Mouse (Mus musculus): Measurements from ENCODE around the gene Zfp62. TPM values are rescaled to one million over a fixed set of nuclear protein-coding genes. Genes with fewer than 3 reads are reported as not detected.

The Zfp62 gene
- 11.0 and 11.7 TPM in 2 replicates for polyA plus RNA-seq (2021; fragmentation: Nextera tagmentation)
- long read RNA-seq, experiment 1, full-length matches to known transcripts = 6 of 21 reads
- long read RNA-seq, experiment 1, partial matches to known transcripts = 1 of 21 reads
- long read RNA-seq, experiment 1, other reads (novel, unspliced or antisense) = 14 of 21 reads
- long read RNA-seq, experiment 2, full-length matches to known transcripts = 55 of 79 reads
- long read RNA-seq, experiment 2, partial matches to known transcripts = 4 of 79 reads
- long read RNA-seq, experiment 2, other reads (novel, unspliced or antisense) = 20 of 79 reads

DNA sequence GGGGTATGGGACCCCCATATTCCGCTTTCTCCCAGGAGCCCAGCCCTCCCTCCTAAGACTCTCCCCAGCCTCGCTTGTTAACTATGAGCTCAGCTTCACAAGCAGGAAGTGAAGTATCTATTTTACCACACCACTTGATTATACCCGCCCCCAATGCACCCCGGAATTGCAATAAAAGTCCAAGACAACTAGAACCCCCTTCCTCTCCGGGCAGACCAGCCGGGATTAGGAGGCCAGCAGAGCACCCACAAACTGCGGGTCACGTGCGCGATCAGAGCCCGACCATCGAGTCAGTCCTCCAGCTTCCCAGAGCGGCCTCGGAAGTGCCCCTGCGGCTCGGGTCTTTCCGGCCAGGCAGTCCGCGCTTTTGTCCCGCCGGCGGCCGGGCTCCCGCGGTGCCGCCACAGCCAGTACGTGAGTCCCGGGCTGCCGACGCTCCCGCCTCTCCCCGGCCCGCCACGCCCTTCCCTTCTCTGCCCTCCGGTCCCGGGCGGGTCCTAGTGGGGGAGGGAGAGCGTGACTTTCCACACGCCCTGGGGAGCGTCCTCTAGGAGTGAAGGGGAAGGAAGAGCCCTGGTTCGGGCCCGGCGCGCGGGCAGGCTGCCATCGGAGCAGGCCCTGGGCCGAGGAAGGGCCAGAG lies at the start of gene Zfp62:
Gene Zfp62, plus strand, starts transcription at position 164 of the 640 bp plus-strand sequence.

GRCm38 (mm10) chr11:49154077-49154476 lies 49.0 kb upstream of the Zfp62 start, which contains the start of gene Olfr1394:
Gene Olfr1394, plus strand, starts transcription at chr11:49154377.

GRCm38 (mm10) chr11:49186955-49187488 lies 16.1 kb upstream of the Zfp62 start, which contains the start of gene Btnl9:
Gene Btnl9, minus strand, starts transcription at chr11:49187159.

DNA sequence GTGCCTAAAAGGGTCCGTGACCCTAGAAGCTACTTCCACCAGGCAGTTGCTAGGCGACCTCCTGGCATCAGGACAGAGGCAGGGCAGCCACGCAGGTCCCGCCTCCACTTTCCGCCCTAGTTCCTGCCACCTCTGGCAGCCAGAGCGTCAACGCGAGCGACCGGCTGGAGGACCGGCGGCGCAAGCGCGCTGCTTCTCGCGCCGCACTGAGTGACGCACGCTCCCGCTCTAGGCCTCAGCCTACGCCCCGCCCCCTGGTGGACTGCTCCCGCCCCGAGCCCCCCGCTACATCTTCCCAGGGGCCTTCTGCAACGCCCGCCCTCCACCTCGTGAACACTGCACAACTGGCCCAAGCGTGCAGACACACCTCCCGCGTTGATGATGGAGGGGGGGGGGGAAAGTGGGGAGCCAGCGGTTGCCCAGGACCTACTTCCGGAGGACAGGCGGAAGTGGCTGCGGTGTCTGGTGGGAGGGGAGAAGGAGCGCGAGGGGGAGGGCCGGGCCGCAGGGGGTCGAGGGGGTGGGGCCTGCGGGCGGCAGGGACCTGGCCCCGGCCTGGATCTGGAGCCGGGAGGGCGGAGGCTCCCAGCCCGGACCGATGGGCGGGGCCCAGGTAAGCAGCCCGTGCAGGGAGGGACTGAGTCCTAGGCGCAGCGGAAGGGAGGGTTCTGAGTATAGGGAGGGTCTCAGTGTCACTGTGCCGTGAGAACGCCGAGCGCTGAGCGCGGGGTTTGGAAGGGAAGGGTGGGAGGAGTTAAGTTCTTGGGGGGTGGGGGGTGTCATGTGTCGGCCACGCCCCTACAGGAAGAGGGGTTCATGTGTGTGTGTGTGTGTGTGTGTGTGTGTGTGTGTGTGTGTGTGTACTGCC lies 40.9 kb downstream of the Zfp62 start, which contains the start of gene Mgat1:
Gene Mgat1, plus strand, starts transcription at position 465 of the 868 bp plus-strand sequence.

Other genes with a start within 250 kb of the Zfp62 start
- not detected in 2 replicates for gene Olfr56, start 224.4 kb upstream of the Zfp62 start, polyA plus RNA-seq (2021; fragmentation: Nextera tagmentation)
- 0.62 and 0.63 TPM in 2 replicates for gene 9930111J21Rik1, start 223.9 kb upstream of the Zfp62 start, polyA plus RNA-seq (2021; fragmentation: Nextera tagmentation)
- 0.03 TPM in 1 of 2 replicates, not detected in the other for gene Gm12185, start 211.1 kb upstream of the Zfp62 start, polyA plus RNA-seq (2021; fragmentation: Nextera tagmentation)
- gene Tgtp1, start 209.1 kb upstream of the Zfp62 start, polyA plus RNA-seq (2021; fragmentation: Nextera tagmentation) = 0.95 and 3.9 TPM in 2 replicates
- 0.38 and 0.40 TPM in 2 replicates for gene 9930111J21Rik2, start 152.1 kb upstream of the Zfp62 start, polyA plus RNA-seq (2021; fragmentation: Nextera tagmentation)
- gene Tgtp2, start 139.1 kb upstream of the Zfp62 start, polyA plus RNA-seq (2021; fragmentation: Nextera tagmentation) = 1.2 and 1.8 TPM in 2 replicates
- 2.1 and 2.3 TPM in 2 replicates for gene Ifi47, start 126.7 kb upstream of the Zfp62 start, polyA plus RNA-seq (2021; fragmentation: Nextera tagmentation)
- not detected in 2 replicates for gene Olfr1396, start 88.4 kb upstream of the Zfp62 start, polyA plus RNA-seq (2021; fragmentation: Nextera tagmentation)
- gene Olfr1395, start 61.0 kb upstream of the Zfp62 start, polyA plus RNA-seq (2021; fragmentation: Nextera tagmentation) = not detected in 2 replicates
- not detected in 2 replicates for gene Olfr1394, start 48.9 kb upstream of the Zfp62 start, polyA plus RNA-seq (2021; fragmentation: Nextera tagmentation)
- not detected in 2 replicates for gene Btnl9, start 16.1 kb upstream of the Zfp62 start, polyA plus RNA-seq (2021; fragmentation: Nextera tagmentation)
- gene Mgat1, start 40.9 kb downstream of the Zfp62 start, polyA plus RNA-seq (2021; fragmentation: Nextera tagmentation) = 11.2 and 11.8 TPM in 2 replicates
- gene Olfr1393, start 75.0 kb downstream of the Zfp62 start, polyA plus RNA-seq (2021; fragmentation: Nextera tagmentation) = not detected in 2 replicates
- gene Olfr1392, start 82.0 kb downstream of the Zfp62 start, polyA plus RNA-seq (2021; fragmentation: Nextera tagmentation) = not detected in 2 replicates
- gene Olfr10, start 101.4 kb downstream of the Zfp62 start, polyA plus RNA-seq (2021; fragmentation: Nextera tagmentation) = not detected in 2 replicates
- not detected in 2 replicates for gene Olfr1391, start 119.5 kb downstream of the Zfp62 start, polyA plus RNA-seq (2021; fragmentation: Nextera tagmentation)
- gene Olfr1390, start 131.9 kb downstream of the Zfp62 start, polyA plus RNA-seq (2021; fragmentation: Nextera tagmentation) = not detected in 2 replicates
- not detected in 2 replicates for gene Olfr1389, start 219.8 kb downstream of the Zfp62 start, polyA plus RNA-seq (2021; fragmentation: Nextera tagmentation)
- not detected in 2 replicates for gene Olfr1388, start 233.3 kb downstream of the Zfp62 start, polyA plus RNA-seq (2021; fragmentation: Nextera tagmentation)

Data from layer of hippocampus, adult 6 months (tissue).